Mouse (Mus musculus): ENCODE results near the gene Rcc1l.

DNA sequence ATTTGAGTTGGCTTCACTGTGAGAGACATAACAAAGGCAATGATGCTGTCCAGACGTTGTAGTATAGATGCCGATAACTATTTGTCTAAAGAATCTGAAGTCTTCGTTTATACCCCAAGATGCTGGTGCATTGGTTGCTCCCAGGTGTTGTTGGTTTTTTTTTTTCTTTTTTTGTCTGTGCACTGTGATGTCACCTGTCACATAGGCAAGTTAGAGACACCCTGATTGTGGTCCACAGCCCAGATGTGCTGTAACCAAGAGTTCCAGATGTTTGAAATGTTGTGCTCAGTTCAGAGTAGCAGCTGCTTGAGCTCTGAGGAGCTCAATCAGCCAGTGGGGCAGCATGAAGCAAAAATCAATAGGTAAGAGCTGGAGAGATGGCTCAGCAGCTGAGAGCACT, 9.5 kb upstream of the Rcc1l start:
- TF ChIP-seq POLR2AphosphoS5 (IDR thresholded peaks at IDR 0.05; ENCODE audit: insufficient replicate concordance, low read depth, low read length) (no peak), CTCF (IDR thresholded peaks at IDR 0.05; ENCODE audit: low read depth, low read length) (no peak), GATA1 (IDR thresholded peaks at IDR 0.05; ENCODE audit: borderline replicate concordance, low read length) (no peak), TAL1 (conservative IDR thresholded peaks at IDR 0.05; ENCODE audit: low read depth, low read length) (no peak), GATA2 (IDR thresholded peaks at IDR 0.05; ENCODE audit: borderline replicate concordance, low read depth, low read length) (no peak)

Data from G1E (cell line).